Mouse (Mus musculus) left cerebral cortex, postnatal 10 days (tissue): ENCODE data around the gene Ebf1. TPM values are rescaled to one million over a fixed set of nuclear protein-coding genes. Genes with fewer than 3 reads are reported as not detected.
"Not testable (repeated sequence)": the region's sequence is repeated elsewhere in the genome, so short reads cannot be mapped to it uniquely, and the experiment has no call there.

ENCODE experiments used
- DNase-seq, 2 experiments: peaks; one replicate each; pipeline ENCODE4 v3.0.0; 2021 to 2022; ENCODE audit warnings: low spot score in 2 of 2, mixed read lengths in 1 of 2; ENCODE audit errors: extremely low spot score in 1 of 2
- intact Hi-C: fragments of 180-260 bp; cut with DNase I; formaldehyde crosslinking; loops from one replicate; pipeline ENCODE4 v1.15.1; 2025
- total RNA-seq, 2 experiments: library from RNA; stranded (reverse); gene quantifications; 2 replicates each; pipeline ENCODE4 v1.2.3; 2021

The Ebf1 gene
- total RNA-seq: 1 to 10 TPM; 3.6 to 5.0 TPM

DNA sequence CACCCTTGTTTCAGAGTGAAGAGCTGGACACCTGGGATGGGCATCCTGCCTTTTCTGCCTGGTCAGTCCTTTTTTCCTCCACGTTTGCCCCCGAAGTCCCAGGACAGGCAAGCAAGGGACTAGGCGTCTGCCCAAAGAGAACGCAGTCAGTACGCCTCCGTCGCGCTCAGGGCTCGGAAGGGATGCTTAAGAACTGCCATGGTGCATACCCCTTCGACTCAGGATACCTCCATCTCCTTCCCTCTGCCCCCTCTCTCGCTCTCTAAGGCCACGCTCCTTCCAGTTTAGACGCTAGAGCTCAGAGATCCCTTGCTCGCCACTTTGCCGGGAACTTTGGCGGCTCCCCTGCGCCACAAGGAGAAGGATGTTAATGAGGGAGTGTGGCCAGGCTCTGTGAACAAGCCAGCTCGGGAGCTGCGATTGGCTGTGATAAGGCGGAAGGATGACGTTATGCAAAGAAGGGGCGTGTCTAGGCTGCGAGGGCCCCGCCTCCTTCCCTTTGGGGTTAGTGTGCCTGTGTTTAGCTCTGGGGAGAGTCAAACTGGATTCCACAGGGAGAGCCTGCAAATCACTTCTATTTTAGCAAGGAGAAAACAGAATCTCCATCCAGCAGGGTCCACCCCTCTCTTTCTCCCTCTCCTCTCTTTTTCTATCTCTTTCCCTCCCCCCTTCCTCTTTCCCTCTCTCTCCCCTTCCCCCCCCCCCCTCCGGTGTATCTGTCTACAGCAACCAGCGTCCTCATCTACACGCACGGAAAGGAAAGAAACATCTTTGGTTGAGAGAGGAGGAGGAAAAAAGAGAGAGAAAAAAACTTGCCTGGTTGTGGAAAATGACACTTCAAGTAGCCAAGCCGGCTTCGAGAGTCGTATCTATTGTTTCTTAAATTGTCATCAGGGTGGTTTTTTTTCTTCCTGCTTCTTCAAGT lies at the start of gene Ebf1:
TSS of gene Ebf1 (plus strand) at position 530 of the 925 bp plus-strand sequence.
- DNase-seq: peak; percentile 42 to 91
- intact Hi-C loops: loop anchor here (10.0 kb wide), 1 partner anchor 168 kb away; no protein-coding TSS in a partner anchor

- DNase-seq, intact Hi-C loops: not testable (repeated sequence)
Measured at GRCm38 (mm10) chr11:44570336-44570735, 46.8 kb upstream of the Ebf1 start.

GRCm38 (mm10) chr11:44572781-44573180 lies 44.3 kb upstream of the Ebf1 start:
- intact Hi-C loops: no loop called here

GRCm38 (mm10) chr11:44573396-44573795 lies 43.7 kb upstream of the Ebf1 start:
- DNase-seq: no peak
- intact Hi-C loops: no loop called here

More at GRCm38 (mm10) chr11:44572781-44573180, 44.3 kb upstream of the Ebf1 start:
- DNase-seq: no peak

DNA sequence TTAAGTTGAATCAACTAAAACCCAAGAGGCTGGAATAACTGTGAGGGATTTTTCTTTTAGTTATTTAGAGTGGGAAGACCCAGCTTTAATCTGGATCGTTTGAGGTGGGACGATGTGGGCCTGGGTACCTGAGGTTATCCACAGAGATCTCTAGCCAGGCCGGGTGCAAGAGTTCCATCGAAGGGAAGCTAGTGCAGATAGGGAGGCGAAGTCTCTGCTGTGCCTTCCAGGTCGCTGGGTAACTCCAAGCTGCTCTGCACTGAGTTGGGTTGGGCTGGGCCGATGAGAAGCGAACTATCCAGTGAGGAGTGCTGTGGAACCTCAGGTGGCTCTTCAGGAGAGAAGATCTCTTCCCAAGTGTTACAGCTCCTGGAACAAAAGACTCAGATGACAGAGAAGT lies 42.7 kb upstream of the Ebf1 start:
- DNase-seq: no peak
- intact Hi-C loops: no loop called here

DNA sequence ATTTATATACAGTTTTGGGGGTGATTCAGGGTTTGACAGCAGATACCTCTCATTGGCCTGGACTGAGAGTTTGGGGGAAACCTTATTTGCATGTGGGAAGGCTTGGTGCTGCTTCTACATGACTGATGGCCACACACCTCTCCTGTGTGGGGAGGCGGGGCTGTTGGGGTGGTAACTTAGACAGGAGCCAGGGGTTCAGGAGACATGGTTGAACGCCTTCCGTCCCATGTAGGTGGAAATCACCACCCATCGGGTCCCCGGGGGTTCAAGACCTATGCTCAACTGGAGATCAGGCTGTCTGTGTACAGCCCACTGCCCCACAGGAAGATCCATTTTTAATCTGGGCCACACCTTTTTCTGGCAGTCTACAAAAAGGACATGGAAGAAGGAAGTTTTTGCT lies 42.3 kb upstream of the Ebf1 start:
- no peak for DNase-seq
- intact Hi-C loops: no loop called here

GRCm38 (mm10) chr11:44577911-44578310 lies 39.2 kb upstream of the Ebf1 start:
- DNase-seq: no peak
- intact Hi-C loops: no loop called here

- intact Hi-C loops: no loop called here
- peak in 1 of 2 experiments; percentile 38 for DNase-seq
Measured at GRCm38 (mm10) chr11:44581277-44581683, 35.8 kb upstream of the Ebf1 start.

- intact Hi-C loops: loop anchor here (5.0 kb wide), 1 partner anchor 1341 kb away; no protein-coding TSS in a partner anchor
- DNase-seq: peak; percentile 51 to 79
Measured at GRCm38 (mm10) chr11:44586047-44586696, 30.9 kb upstream of the Ebf1 start.

- no peak for DNase-seq
- intact Hi-C loops: no loop called here
Measured at GRCm38 (mm10) chr11:44593016-44593415, 24.1 kb upstream of the Ebf1 start.

- DNase-seq: no peak
- intact Hi-C loops: no loop called here
Measured at GRCm38 (mm10) chr11:44594768-44595167, 22.3 kb upstream of the Ebf1 start.

- intact Hi-C loops: no loop called here
- no peak for DNase-seq
Measured at GRCm38 (mm10) chr11:44606881-44607280, 10.2 kb upstream of the Ebf1 start.

DNA sequence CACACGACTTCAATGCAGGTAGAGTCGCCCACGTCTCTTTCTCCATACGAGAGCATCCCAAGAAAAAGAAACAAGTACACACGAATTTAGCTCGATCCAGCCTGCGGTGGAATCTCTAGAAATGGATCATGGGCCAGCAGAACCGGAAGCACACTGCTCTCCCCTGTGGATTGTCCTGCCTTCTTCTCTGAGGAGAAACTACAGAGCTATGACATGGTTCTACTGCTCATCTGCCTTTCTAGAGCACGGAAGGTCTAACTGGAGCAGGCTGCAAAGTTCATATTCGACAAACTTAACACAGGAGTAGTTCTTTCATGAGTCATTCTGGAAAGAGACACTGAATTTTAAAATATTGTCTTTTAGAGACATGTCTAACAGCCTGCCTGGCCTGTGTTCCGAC lies 8.5 kb upstream of the Ebf1 start:
- no peak for DNase-seq
- intact Hi-C loops: no loop called here

- DNase-seq: peak; percentile 85 to 90
- intact Hi-C loops: loop anchor here (2.0 to 10.0 kb wide), 4 partner anchors 174 to 1271 kb away; no protein-coding TSS in a partner anchor
Measured at GRCm38 (mm10) chr11:44610971-44611781, 5.9 kb upstream of the Ebf1 start.

GRCm38 (mm10) chr11:44612156-44612555 lies 5.0 kb upstream of the Ebf1 start:
- intact Hi-C loops: loop anchor here (5.0 to 10.0 kb wide), 3 partner anchors 173 to 1270 kb away; no protein-coding TSS in a partner anchor

GRCm38 (mm10) chr11:44612681-44613410 lies 4.3 kb upstream of the Ebf1 start:
- intact Hi-C loops: loop anchor here (5.0 to 10.0 kb wide), 3 partner anchors 172 to 1269 kb away; no protein-coding TSS in a partner anchor
- DNase-seq: peak in 1 of 2 experiments; percentile 56

More at GRCm38 (mm10) chr11:44612156-44612555, 5.0 kb upstream of the Ebf1 start:
- no peak for DNase-seq

DNA sequence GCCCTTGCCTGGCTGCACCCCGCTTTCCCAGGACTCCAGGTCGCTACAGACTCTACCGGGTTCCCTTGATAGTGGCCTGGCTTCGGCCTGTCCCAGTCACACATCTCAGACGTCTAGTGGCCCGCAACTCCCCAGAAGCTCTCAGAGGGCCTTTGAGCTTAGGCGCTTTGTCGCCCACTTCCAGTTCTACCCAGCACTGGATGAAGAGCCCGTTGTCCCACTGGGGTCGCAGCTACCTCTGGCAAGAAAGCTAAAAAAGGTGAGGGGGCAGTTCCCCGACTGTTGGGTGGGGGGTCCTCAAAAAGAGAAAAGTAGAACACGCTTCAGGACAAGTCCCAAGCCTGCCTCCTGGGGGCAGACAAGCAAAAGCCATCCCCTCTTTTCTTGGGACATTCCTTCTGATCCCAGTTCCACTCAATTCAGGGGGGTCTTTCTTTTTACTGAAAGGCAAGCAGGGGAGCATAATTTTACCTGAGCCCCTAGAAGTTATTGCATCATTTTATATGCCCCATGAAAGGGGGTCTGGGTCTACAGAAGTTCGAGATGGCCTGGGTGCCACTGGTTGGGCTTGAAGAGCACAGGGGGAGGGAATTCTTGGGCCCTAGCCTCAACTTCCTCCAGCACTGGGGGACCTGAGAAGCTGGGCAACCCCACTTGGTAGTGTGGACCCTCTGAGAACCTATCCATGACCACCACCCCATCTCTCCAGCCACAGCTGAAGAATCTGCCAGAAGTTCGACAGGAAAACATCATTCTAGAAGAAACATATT lies 3.5 kb upstream of the Ebf1 start:
- peak in 1 of 2 experiments; percentile 22 for DNase-seq
- intact Hi-C loops: loop anchor here (5.0 to 10.0 kb wide), 3 partner anchors 171 to 1269 kb away; no protein-coding TSS in a partner anchor
